Mouse (Mus musculus) gastrocnemius, postnatal 36 days (tissue): Measurements from ENCODE around the gene E130208F15Rik. TPM values are rescaled to one million over a fixed set of nuclear protein-coding genes. Genes with fewer than 3 reads are reported as not detected.

Experiments used
- DNase-seq, 2 experiments: peaks; one replicate each; pipeline ENCODE4 v3.0.0; 2022
- intact Hi-C: fragments of 180-260 bp; cut with DNase I; formaldehyde crosslinking; loops from one replicate; pipeline ENCODE4 v1.15.1; 2025
- long read RNA-seq, 2 experiments: library from polyadenylated mRNA; stranded (forward); transcript quantifications; one replicate each; pipeline ENCODE4 v2.0.0; 2021
- total RNA-seq, 2 experiments: library from RNA; stranded (reverse); gene quantifications; 2 replicates each; pipeline ENCODE4 v1.2.3; 2021

E130208F15Rik gene
- total RNA-seq, result under 1 TPM; 0.48 to 0.72 TPM
- long read RNA-seq, experiment 1, partial matches to known transcripts, result 0 of 1 reads
- long read RNA-seq, experiment 1, other reads (novel, unspliced or antisense), result 0 of 1 reads
- long read RNA-seq, experiment 2, partial matches to known transcripts, result 0 of 1 reads
- long read RNA-seq, experiment 2, other reads (novel, unspliced or antisense), result 0 of 1 reads

GRCm38 (mm10) chr7:30321539-30322284 lies at the start of gene E130208F15Rik:
TSS of gene E130208F15Rik (plus strand) at chr7:30321740.
- peak; percentile 49 to 58 for DNase-seq
- intact Hi-C loops, result no loop called here

DNA sequence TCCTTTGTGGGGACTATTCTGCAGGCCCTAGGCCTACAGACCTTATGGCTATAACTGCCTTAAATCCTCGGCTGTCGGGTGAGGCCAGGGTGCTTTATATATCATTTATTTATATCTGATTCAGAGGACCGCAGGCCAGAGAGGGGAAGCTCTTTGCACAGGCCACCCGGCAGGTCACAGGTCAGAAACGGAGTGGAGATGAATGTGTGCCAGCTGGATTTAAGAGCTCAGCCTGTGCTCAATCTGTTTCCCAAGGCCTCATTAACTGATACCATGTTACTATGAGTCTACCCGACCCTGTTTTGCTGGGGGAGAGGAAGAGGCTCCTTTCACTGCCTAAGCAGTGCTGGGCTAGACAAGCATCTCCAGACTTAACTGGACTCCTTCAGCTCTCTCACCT lies 47.2 kb upstream of the E130208F15Rik start:
- intact Hi-C loops, result no loop called here
- DNase-seq, result no peak

DNA sequence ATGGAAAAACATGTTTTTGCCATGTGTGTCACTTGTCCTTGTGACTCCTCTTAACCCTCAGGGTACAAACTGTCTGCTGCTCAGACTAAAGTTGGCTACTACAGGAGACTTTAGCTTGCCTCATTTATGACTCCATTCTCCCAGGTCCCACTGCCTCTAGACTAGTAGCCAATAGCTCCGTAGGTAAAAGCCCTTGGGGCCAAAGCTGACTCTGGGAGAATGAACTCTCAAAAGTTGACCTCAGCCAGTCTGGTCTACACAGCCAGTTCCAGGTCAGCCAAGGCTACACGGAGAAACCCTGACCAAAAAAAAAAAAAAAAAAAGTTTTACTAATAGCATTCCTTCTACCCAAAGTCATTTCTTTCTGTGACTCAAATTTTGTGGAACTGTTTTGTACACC lies 42.6 kb upstream of the E130208F15Rik start:
- intact Hi-C loops, result loop anchor here (2.0 kb wide), 1 partner anchor 46 kb away; the partner anchor contains the start of gene Tbcb
- no peak for DNase-seq

GRCm38 (mm10) chr7:30279536-30279935 lies 42.0 kb upstream of the E130208F15Rik start:
- intact Hi-C loops, result loop anchor here (2.0 kb wide), 1 partner anchor 47 kb away; the partner anchor contains the start of gene Tbcb
- no peak for DNase-seq

DNA sequence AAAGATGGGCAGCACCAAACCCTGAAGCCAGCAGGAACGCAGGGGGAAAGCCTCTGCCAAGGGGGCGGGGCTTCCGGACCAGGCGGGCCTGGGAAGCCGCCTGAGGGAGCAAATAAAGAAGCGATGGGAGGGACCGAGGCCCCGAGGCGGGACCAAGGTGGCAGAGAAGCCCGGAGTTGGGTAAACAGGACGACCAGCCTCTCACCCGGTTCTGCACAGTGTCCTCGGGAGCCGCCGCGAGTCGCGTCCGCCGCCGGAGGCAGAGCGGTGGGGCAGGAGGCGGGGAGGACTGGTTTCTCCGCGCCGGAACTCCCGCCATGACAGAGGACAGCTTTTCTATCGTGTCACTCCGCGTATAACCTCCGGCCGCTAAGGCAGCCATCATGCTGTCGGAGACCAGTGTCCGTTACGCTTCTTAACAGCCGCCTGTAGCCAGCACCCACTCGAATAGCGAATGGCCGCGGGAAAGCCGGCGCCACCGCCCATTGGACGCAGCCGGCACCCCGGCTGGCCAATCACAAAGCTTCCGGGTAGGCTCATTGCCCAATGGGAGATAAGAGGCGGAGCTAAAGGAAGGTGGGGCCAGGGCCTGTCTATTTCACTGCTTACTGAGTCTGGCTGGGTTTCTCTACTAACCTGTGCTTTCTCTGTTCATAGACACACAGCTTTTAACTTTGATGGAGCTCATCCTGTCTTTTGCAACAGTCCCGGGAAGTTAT lies 41.4 kb upstream of the E130208F15Rik start, which contains the start of the genes Thap8 and Wdr62:
TSS of gene Thap8 (plus strand) at position 144 of the 719 bp plus-strand sequence.
TSS of gene Wdr62 (minus strand) at position 469 of the 719 bp plus-strand sequence.
- intact Hi-C loops, result loop anchor here (2.0 kb wide), 1 partner anchor 47 kb away; the partner anchor contains the start of gene Tbcb
- DNase-seq, result peak; percentile 85 to 86

GRCm38 (mm10) chr7:30280670-30281138 lies 40.8 kb upstream of the E130208F15Rik start:
- DNase-seq, result peak; percentile 77 to 83
- intact Hi-C loops, result no loop called here

GRCm38 (mm10) chr7:30281522-30281921 lies 40.0 kb upstream of the E130208F15Rik start:
- DNase-seq, result no peak
- intact Hi-C loops, result no loop called here

- DNase-seq, result no peak
- intact Hi-C loops, result no loop called here
Observed at GRCm38 (mm10) chr7:30282740-30283139, 38.8 kb upstream of the E130208F15Rik start.

DNA sequence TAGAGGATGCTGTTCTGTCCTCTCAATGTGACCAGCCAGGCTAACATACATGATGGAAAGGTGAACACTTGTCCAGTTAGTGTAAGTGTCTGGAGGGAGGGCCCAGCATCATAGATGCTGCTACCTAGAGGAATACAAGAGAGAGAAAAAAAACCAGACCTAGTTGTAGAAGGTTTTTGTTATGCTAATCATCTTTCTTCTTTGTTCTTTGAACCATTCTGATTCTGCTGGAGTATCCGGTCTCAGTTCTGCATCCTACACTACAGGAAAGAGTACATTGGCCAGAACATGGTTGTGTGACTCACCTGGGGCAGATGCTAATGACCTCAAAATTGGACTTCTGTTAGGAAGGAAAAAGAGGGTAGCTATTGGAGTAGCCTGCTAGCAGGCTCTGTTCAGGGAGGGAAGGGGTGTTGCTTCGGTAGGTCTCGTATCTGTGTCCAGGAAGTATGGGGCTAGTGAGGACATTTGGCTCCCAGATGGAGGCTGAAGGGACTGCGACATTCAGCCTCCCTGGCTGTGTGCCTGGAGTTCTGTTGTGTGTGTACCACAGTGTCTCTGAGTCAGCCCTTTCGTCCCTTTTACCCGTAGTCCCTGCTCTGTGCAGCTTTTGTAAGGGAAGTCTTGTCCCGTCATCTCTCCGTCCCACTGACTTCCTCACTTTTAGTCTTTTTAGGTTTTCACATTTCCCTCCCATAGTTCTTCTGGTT lies 34.7 kb upstream of the E130208F15Rik start:
- no peak for DNase-seq
- intact Hi-C loops, result no loop called here

- DNase-seq, result no peak
- intact Hi-C loops, result no loop called here
Observed at GRCm38 (mm10) chr7:30288046-30288445, 33.5 kb upstream of the E130208F15Rik start.

DNA sequence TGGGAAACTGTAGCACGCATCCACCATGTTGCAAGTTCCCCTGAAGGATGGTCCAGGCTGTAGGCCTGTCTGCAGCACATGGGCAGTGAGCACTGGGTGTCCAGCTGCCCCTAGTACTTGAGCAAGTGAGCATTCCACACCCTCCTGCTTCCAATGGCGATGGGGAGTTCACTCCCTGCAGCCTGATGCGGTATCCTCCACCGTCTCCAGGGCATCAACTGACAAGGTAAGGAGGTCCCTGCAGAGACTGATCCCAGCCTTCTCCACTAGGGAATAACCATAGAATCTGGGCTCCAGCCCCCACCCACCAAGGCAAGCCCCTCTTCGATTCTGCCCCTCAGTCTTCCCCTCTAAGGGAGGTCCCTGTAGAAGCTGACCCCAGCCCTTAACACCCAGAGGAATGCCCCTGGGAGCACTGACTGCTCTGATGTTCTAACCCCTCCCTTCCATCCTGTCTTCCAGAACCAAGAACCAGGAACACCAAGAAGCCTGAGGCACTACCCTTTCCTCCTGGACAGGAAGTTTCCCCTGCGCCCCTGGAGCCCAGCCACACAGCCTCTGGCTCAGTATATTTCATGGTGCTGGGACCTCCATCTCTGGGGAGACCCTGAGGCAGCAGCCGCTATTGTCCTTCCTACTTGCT lies 32.3 kb upstream of the E130208F15Rik start:
- DNase-seq, result no peak
- intact Hi-C loops, result no loop called here

DNA sequence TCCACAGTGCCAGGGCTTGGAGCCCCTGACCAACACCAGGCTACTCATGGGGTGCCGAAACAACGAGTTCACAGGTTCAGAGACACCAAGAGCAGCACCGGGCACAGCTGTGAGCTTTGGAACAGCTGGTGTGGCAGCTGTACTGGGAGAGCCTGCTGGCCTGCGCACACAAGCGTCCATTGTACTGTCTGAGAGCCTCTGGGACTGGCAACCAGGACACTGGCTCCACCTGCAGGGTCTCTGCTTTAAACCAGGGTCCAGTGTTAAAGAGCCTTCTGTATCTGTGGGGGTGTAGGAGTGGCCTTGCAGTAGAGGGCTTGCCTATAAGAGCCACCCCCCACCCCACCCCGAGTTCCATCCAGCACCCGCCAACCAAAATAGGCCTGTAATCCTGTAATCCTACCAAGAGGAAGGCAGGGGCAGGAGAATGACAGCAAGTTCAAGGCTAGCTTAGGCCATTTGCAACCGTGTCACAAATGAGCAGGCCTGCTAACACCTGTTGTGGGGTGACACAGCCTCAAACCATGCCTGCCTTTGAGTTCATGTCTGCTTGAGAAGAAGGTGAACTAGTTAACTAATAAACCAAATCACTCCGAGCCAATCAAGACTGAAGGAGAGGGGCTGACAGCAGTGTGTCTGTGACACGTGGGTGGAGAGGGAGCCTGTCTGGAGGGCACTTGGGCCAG lies 31.7 kb upstream of the E130208F15Rik start:
- no peak for DNase-seq
- intact Hi-C loops, result no loop called here

GRCm38 (mm10) chr7:30291215-30292131 lies 30.1 kb upstream of the E130208F15Rik start, which contains the start of gene Clip3:
TSS of gene Clip3 (plus strand) at chr7:30291728.
- intact Hi-C loops, result no loop called here
- DNase-seq, result peak; percentile 62 to 65

GRCm38 (mm10) chr7:30293795-30294194 lies 27.7 kb upstream of the E130208F15Rik start:
- intact Hi-C loops, result no loop called here
- no peak for DNase-seq

GRCm38 (mm10) chr7:30294296-30294695 lies 27.2 kb upstream of the E130208F15Rik start:
- DNase-seq, result no peak
- intact Hi-C loops, result no loop called here

GRCm38 (mm10) chr7:30295103-30295502 lies 26.4 kb upstream of the E130208F15Rik start:
- intact Hi-C loops, result no loop called here
- DNase-seq, result no peak

DNA sequence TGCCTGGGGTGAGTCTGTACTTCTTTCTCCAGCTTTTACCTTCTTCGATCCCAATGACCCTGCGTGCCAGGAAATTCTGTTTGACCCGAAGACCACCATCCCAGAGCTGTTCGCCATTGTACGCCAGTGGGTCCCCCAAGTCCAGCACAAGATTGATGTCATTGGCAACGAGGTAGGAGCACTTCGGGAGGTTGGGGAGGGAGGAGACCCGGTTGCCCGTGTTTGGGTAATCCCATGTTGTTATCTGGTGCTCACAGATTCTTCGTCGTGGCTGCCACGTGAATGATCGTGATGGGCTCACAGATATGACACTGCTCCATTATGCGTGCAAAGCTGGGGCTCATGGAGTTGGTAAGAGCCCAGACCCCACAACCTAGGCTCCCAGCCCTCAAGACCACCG lies 24.7 kb upstream of the E130208F15Rik start:
- DNase-seq, result no peak
- intact Hi-C loops, result no loop called here

DNA sequence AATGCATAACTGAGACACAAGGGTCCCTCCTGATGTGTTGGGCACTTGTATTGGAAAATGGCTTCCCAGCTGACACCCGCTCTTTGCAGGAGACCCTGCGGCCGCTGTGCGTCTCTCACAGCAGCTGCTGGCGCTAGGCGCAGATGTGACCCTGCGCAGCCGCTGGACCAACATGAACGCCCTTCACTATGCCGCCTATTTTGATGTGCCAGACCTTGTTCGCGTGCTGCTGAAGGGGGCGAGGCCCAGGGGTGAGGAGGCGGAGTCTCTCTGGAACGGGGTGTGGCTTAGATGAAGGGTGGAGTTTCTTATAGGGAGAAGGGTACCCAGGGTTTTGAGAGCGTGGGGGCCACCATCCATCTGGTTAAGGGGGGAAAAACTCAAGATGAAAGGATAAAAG lies 24.3 kb upstream of the E130208F15Rik start:
- intact Hi-C loops, result no loop called here
- no peak for DNase-seq
